Mouse (Mus musculus): ENCODE measurements around the gene Kcna3. TPM values are rescaled to one million over a fixed set of nuclear protein-coding genes. Genes with fewer than 3 reads are reported as not detected.

Gene Kcna3
- polyA plus RNA-seq, 1 experiment from 2014 or later, result 2.1 TPM

DNA sequence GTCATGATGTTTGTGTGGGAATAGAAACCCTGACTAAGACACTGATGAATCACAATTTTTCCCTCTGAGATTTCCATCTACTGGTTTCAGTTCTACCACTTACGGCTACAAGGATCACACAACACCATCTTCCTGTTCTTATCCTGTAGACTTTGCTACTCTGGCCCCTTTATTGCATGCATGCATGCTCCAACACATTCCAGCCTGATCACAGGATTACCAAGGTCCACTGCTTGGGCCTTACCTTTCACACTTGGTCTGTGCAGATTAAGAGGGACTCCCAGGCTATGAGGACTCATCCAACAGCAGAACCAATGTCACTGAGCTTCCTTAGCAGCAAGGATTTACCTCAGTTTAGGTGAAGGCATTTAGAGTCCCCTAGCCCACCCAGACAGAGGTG lies 39.7 kb downstream of the Kcna3 start:
- Histone ChIP-seq H3K4me3 (no peak overlapping the region), H3K27ac (no peak overlapping the region), H3K4me1 (no peaks in the 10 kb centered on the region; the same call in 1 of the 2 replicates), H3K27me3 (ENCODE audit: low read depth, poor library complexity, severe bottlenecking) (no peaks in the 10 kb centered on the region), H3K36me3 (no peaks in the 10 kb centered on the region), H3K9me3 (replicated peaks) (no peaks in the 10 kb centered on the region)
- no peak for DNase-seq (ENCODE audit: low spot score)
- 89% methylated on average over 1 of the region's 1 CpGs for WGBS

DNA sequence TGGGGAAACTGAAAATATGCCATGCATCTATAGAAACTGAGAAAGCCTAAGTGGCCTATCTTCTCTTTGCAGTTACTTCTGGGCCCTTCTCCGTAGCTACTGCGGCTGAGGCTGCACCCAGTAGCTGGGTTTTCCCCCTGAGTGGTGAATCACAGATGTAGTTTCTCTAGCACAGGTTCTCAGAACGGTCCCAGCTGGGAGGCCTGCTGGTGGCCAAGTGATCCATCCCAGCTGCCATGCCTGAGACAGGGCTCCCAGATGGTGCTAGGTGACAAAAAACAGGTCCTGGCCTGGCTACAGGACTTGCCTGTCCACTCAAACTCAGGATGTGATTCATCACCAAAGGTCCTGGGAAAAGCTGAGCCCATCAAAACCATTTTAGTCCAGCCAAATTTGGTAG lies 40.7 kb downstream of the Kcna3 start:
- H3K9me3 ChIP-seq (replicated peaks), result no peaks in the 10 kb centered on the region
- H3K4me3 ChIP-seq, result no peak overlapping the region
- no peaks in the 10 kb centered on the region; the same call in 1 of the 2 replicates for H3K4me1 ChIP-seq
- H3K27ac ChIP-seq, result no peak overlapping the region
- DNase-seq (ENCODE audit: low spot score), result no peak
- no peaks in the 10 kb centered on the region for H3K36me3 ChIP-seq
- no peaks in the 10 kb centered on the region for H3K27me3 ChIP-seq (ENCODE audit: low read depth, poor library complexity, severe bottlenecking)
- 54% methylated on average over 3 of the region's 3 CpGs for WGBS

DNA sequence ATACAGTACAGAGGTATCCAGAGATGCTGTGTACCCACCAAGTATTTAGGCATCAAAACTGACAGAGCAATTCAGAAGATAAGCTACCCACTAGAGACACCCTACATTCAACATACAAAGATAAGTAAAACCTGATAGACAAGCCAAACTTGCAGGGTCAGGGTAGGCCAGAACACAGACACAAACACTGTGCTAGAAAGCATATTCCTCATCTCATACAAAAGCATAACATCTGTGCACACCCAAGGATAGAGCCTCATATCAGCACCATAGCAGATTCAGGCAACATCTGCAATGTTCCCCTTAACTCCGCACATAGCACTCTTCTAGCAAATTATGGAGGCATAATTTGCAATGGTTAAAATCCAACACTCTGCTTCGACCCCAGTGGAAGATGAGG lies 41.1 kb downstream of the Kcna3 start:
- 88% methylated on average over 2 of the region's 2 CpGs for WGBS

DNA sequence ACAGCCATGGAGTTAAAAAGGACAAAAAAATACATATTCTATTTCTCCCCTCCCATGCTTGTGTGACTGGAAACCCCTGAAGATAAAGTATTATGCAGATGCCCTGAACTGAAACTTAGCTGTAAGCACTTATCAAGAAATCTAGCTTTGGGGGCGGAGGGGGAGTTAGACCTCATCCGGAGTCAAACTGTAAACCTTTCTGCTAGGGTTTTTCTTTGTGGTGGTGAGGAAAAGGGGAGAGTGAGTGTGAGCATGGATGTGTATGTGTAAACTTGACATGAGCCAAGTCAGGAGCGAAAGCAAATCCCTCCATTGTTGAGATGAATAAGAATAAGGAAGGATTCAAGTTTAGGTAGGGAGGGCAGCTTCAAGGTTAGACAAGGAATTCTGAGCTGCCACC lies 44.8 kb downstream of the Kcna3 start:
- no peak for DNase-seq (ENCODE audit: low spot score)
- no peak overlapping the region for H3K27ac ChIP-seq
- H3K4me1 ChIP-seq, result no peaks in the 10 kb centered on the region; the same call in 1 of the 2 replicates
- H3K9me3 ChIP-seq (replicated peaks), result no peaks in the 10 kb centered on the region
- WGBS, result 91% methylated on average over 3 of the region's 3 CpGs
- no peaks in the 10 kb centered on the region for H3K36me3 ChIP-seq
- H3K27me3 ChIP-seq (ENCODE audit: low read depth, poor library complexity, severe bottlenecking), result no peaks in the 10 kb centered on the region
- no peak overlapping the region for H3K4me3 ChIP-seq

More for the DNA sequence above, 41.1 kb downstream of the Kcna3 start:
- H3K9me3 ChIP-seq (replicated peaks), result no peaks in the 10 kb centered on the region
- no peak overlapping the region for H3K27ac ChIP-seq
- no peak for DNase-seq (ENCODE audit: low spot score)
- no peaks in the 10 kb centered on the region for H3K27me3 ChIP-seq (ENCODE audit: low read depth, poor library complexity, severe bottlenecking)
- H3K4me3 ChIP-seq, result no peak overlapping the region
- no peaks in the 10 kb centered on the region; the same call in 1 of the 2 replicates for H3K4me1 ChIP-seq
- H3K36me3 ChIP-seq, result no peaks in the 10 kb centered on the region

DNA sequence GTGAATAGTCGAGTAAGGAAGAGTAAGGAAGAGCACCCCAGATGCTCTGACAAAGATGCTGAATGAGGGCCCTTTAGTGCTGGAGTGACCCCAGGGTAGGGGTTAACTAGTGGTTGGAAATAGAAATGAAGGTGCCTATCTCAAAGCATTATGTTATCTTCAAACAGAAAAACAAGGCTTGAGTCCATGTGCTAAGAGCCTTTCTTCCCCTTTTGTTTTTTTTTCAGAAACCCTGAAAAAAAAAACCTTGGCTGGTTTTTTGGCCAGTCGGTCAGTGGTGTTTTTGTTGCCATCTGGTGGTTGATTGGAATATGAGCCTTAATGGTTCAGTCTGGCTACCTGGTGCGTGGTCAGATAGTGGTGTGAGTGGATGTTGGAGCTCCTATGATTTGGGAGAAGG lies 45.3 kb downstream of the Kcna3 start:
- no peak for DNase-seq (ENCODE audit: low spot score)
- 40% methylated on average over 3 of the region's 3 CpGs for WGBS

DNA sequence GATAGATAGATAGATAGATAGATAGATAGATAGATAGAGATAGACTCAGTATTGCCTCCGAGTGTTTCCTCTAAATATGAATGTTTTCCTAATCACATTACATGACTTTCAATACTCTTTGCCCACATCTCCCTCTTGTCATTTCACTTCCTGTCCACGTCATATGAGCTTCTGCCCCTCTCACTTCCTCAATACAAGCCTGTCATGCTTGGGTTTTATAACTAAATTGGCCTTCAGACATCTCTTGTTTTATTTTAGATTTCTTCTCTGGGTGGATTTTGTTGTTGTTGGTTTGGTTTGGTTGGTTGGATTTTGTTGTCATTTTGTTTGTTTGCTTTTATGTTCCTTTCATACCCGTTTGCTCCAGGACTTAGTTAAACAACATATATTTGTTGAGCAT lies 48.6 kb downstream of the Kcna3 start:
- H3K9me3 ChIP-seq (replicated peaks), result no peaks in the 10 kb centered on the region
- no peak for DNase-seq (ENCODE audit: low spot score)
- no peak overlapping the region for H3K4me3 ChIP-seq
- H3K27me3 ChIP-seq (ENCODE audit: low read depth, poor library complexity, severe bottlenecking), result no peaks in the 10 kb centered on the region
- no peaks in the 10 kb centered on the region for H3K4me1 ChIP-seq
- WGBS, result 85% methylated on average over 3 of the region's 3 CpGs
- H3K36me3 ChIP-seq, result no peaks in the 10 kb centered on the region
- no peak overlapping the region for H3K27ac ChIP-seq

More for the DNA sequence above, 45.3 kb downstream of the Kcna3 start:
- Histone ChIP-seq H3K27me3 (ENCODE audit: low read depth, poor library complexity, severe bottlenecking) (no peaks in the 10 kb centered on the region), H3K27ac (no peak overlapping the region), H3K4me3 (no peak overlapping the region), H3K36me3 (no peaks in the 10 kb centered on the region), H3K9me3 (replicated peaks) (no peaks in the 10 kb centered on the region), H3K4me1 (no peaks in the 10 kb centered on the region; the same call in 1 of the 2 replicates)

DNA sequence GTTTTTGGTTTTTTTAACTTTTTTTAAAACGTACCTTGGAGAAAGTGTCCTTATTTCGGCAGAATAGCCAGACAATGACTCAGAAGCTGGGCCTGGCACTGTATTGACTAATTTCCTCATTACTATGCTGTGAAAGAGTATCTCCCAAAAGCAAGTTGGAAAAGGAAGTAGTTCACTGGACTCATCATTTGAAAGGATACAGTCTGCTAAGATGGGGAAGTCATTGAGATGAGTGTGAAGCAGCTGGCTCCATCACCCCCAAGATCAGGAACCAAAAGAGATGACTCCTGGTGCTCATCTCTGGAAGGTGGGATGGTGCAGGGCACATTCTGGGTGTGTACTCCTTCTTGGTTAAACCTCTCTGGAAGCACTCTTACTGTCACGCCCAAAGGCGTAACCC lies 51.4 kb downstream of the Kcna3 start:
- no peaks in the 10 kb centered on the region for H3K27me3 ChIP-seq (ENCODE audit: low read depth, poor library complexity, severe bottlenecking)
- H3K4me1 ChIP-seq, result no peaks in the 10 kb centered on the region
- DNase-seq (ENCODE audit: low spot score), result no peak
- H3K9me3 ChIP-seq (replicated peaks), result no peaks in the 10 kb centered on the region
- H3K4me3 ChIP-seq, result no peak overlapping the region
- H3K36me3 ChIP-seq, result no peaks in the 10 kb centered on the region
- no peak overlapping the region for H3K27ac ChIP-seq
- WGBS, result 90% methylated on average over 4 of the region's 4 CpGs

Other genes starting within 250 kb of the Kcna3 start
- 1.1 and 2.0 TPM in 2 replicates for gene Cd53, start 246.0 kb upstream of the Kcna3 start, polyA plus RNA-seq (2016; fragmentation: Nextera tagmentation; extraction: Ambion mirVana)
- not detected in 2 replicates for gene Olfr266, start 209.9 kb upstream of the Kcna3 start, polyA plus RNA-seq (2016; fragmentation: Nextera tagmentation; extraction: Ambion mirVana)
- 0.03 TPM in 1 of 2 replicates, not detected in the other for gene Kcna2, start 65.0 kb downstream of the Kcna3 start, polyA plus RNA-seq (2016; fragmentation: Nextera tagmentation; extraction: Ambion mirVana)
- not detected in 2 replicates for gene Kcna10, start 146.9 kb downstream of the Kcna3 start, polyA plus RNA-seq (2016; fragmentation: Nextera tagmentation; extraction: Ambion mirVana)
- not detected in 2 replicates for gene Cym, start 185.6 kb downstream of the Kcna3 start, polyA plus RNA-seq (2016; fragmentation: Nextera tagmentation; extraction: Ambion mirVana)
- gene A630076J17Rik, start 194.4 kb downstream of the Kcna3 start, polyA plus RNA-seq (2016; fragmentation: Nextera tagmentation; extraction: Ambion mirVana), result not detected in 2 replicates
- not detected in 2 replicates for gene Prok1, start 203.5 kb downstream of the Kcna3 start, polyA plus RNA-seq (2016; fragmentation: Nextera tagmentation; extraction: Ambion mirVana)
- 174 and 179 TPM in 2 replicates for gene Lamtor5, start 242.7 kb downstream of the Kcna3 start, polyA plus RNA-seq (2016; fragmentation: Nextera tagmentation; extraction: Ambion mirVana)